Mouse (Mus musculus): Measurements from ENCODE around the gene Med4. TPM values are rescaled to one million over a fixed set of nuclear protein-coding genes. Genes with fewer than 3 reads are reported as not detected.
"Not testable (repeated sequence)": the region's sequence is repeated elsewhere in the genome, so short reads cannot be mapped to it uniquely, and the experiment has no call there.

Med4 gene
- polyA plus RNA-seq, 1 experiment from 2014 or later: 105 TPM

DNA sequence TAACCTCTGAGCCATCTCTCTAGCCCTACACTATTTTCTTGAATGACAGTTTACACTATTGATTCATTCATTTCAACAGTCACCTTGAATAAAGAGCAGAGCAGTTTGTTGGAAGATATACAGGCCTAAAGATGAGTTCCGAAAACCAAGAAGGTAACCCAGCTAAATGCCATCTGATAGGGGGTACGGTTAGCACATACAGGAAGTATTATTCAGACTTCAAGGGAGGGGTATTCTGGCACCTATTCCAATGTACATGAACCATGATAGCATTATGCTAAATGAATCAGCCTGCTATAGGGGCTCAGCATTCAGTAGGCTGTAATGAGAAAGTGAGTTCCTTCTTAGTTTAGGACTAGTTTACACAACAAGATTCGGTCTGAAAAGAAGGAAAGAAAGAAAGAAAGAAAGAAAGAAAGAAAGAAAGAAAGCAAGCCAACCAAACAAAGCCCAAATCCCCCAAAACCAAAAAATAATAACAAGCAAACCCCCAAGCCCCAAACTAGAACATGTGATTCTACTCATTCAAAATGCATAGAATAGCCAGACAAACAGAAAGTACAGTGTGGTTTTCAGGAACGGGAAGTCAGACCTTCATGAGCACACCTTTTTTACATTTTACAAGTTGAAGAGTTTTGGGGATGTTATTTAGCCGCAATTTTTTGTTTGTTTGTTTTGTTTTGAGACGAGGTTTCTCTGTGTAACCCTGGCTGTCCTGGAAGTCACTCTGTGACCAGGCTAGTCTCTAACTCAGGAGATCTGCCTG is 1.0 kb upstream of the Med4 start:
- no peak overlapping the region for H3K4me3 ChIP-seq (ENCODE audit: low read depth, low read length)
- H3K36me3 ChIP-seq (ENCODE audit: control insufficient read depth, insufficient read depth, low read length): peaks cover 2% of the 10 kb centered on the region; the same call in 1 of the 2 replicates
- H3K4me2 ChIP-seq: no peak overlapping the region
- no peak overlapping the region for H3K27ac ChIP-seq (ENCODE audit: low read depth, low read length)
- no peak for ATAC-seq (ENCODE audit: low FRiP score)
- DNase-seq (ENCODE audit: low spot score, missing footprints): no peak
- peaks cover 6% of the 10 kb centered on the region for H3K4me1 ChIP-seq (ENCODE audit: control insufficient read depth, insufficient read depth, low read length)
- H3K9me3 ChIP-seq (ENCODE audit: control insufficient read depth, low read length): no peaks in the 10 kb centered on the region
- H3K9ac ChIP-seq (ENCODE audit: low read length): no peak overlapping the region
- 86% methylated on average over 6 of the region's 6 CpGs for WGBS
- H3K27me3 ChIP-seq (ENCODE audit: control insufficient read depth, insufficient read depth, low read length): no peaks in the 10 kb centered on the region

DNA sequence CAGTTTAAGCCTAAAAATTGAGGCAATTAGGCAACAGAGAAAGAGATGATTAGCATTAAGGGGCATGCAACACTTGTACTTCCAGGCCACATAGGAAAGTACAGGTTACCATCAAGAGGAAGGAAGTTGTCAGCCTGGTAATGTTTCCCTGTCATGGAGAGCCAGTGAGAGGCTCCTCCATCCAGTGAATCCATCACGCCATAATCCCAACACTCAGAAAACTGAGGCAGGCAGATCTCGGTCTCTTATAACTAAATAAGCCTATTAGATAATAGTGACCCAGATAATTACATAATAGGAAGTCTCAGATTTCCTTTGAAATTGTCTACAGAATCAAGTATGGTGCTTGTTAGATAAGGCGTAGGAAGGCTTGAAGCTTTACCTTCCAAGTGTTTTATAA is 14.3 kb downstream of the Med4 start:
- Histone ChIP-seq H3K9me3 (ENCODE audit: control insufficient read depth, low read length) (no peaks in the 10 kb centered on the region), H3K4me3 (ENCODE audit: low read depth, low read length) (no peak overlapping the region), H3K9ac (ENCODE audit: low read length) (no peak overlapping the region), H3K36me3 (ENCODE audit: control insufficient read depth, insufficient read depth, low read length) (no peaks in the 10 kb centered on the region), H3K4me2 (no peak overlapping the region), H3K4me1 (ENCODE audit: control insufficient read depth, insufficient read depth, low read length) (no peaks in the 10 kb centered on the region), H3K27me3 (ENCODE audit: control insufficient read depth, insufficient read depth, low read length) (no peaks in the 10 kb centered on the region), H3K27ac (ENCODE audit: low read depth, low read length) (no peak overlapping the region)
- ATAC-seq (ENCODE audit: low FRiP score) (no peak), DNase-seq (ENCODE audit: low spot score, missing footprints) (no peak)
- WGBS: 78% methylated on average over 3 of the region's 3 CpGs

DNA sequence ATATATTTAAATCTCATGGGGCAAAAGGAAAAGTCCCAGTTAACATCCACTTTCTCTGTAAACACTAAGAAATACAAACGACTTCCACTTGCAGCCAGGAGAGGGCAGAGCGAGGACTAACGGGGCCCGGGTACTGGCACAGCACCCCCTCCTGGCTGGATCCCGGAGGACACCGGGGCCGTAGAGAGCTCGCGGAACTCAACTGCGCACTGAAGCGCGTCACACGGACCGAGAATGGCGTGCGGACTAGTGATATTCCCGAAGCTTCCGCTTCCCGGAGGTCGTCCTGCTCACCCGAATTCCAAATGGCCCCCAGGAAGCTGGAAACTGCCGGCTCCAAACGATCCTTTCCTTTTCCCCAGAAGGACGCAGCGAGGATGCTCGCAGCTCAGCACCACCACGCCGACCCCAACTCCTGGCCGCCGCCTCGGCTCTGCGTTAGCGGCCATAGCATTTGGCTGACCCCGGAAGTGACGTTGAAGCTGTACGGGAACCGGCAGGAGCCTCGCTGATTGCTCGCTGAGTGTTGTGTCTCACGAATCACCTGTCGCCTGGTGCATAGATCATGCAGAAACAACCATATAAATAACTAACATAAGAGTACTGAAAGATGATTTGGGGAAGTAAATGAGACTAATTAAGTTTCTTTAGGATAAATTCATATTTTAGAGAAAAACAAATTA is 15.1 kb downstream of the Med4 start, which contains the start of gene Sucla2:
Sucla2 (plus strand) TSS at position 554 of the 683 bp plus-strand sequence.
- H3K4me3 ChIP-seq (ENCODE audit: low read depth, low read length): peak within 1 kb of the TSS; percentile 46
- under 1% methylated on average over 38 of the region's 41 CpGs for WGBS
- peak within 1 kb of the TSS; percentile 81 for H3K27ac ChIP-seq (ENCODE audit: low read depth, low read length)
- peak within 1 kb of the TSS; percentile 71 for H3K9ac ChIP-seq (ENCODE audit: low read length)
- no peaks in the 10 kb centered on the region for H3K36me3 ChIP-seq (ENCODE audit: control insufficient read depth, insufficient read depth, low read length)
- DNase-seq (ENCODE audit: low spot score, missing footprints): peak; percentile 99
- peak within 1 kb of the TSS; percentile 26; the same call in 1 of the 2 replicates for H3K4me2 ChIP-seq
- peak; percentile 100 for ATAC-seq (ENCODE audit: low FRiP score)
- no peaks in the 10 kb centered on the region for H3K9me3 ChIP-seq (ENCODE audit: control insufficient read depth, low read length)
- no peaks in the 10 kb centered on the region for H3K4me1 ChIP-seq (ENCODE audit: control insufficient read depth, insufficient read depth, low read length)
- H3K27me3 ChIP-seq (ENCODE audit: control insufficient read depth, insufficient read depth, low read length): no peaks in the 10 kb centered on the region

DNA sequence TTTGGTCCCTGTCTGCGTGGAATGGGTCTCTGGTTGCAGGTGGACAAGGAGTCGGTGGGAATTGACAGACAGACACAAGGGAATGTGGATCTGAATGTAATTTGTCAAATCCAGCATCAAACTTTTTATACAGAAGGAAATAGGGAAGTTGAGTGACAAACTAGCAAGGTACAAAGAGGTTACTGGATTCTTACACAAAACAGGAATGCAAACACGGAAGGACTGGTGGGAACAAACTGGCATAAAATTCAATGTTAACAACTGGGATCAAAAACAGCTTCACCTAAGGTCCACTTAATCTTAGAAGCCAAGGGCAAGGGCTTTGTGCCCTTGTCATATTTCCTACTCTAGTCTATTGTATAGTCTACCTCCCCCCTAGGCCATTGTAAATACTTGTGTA is 18.8 kb downstream of the Med4 start:
- H3K4me2 ChIP-seq; H3K36me3 ChIP-seq (ENCODE audit: control insufficient read depth, insufficient read depth, low read length); H3K4me3 ChIP-seq (ENCODE audit: low read depth, low read length); H3K27me3 ChIP-seq (ENCODE audit: control insufficient read depth, insufficient read depth, low read length); ATAC-seq (ENCODE audit: low FRiP score); DNase-seq (ENCODE audit: low spot score, missing footprints); H3K27ac ChIP-seq (ENCODE audit: low read depth, low read length); H3K9ac ChIP-seq (ENCODE audit: low read length); H3K4me1 ChIP-seq (ENCODE audit: control insufficient read depth, insufficient read depth, low read length); H3K9me3 ChIP-seq (ENCODE audit: control insufficient read depth, low read length): not testable (repeated sequence)
- WGBS: 89% methylated on average over 3 of the region's 3 CpGs

DNA sequence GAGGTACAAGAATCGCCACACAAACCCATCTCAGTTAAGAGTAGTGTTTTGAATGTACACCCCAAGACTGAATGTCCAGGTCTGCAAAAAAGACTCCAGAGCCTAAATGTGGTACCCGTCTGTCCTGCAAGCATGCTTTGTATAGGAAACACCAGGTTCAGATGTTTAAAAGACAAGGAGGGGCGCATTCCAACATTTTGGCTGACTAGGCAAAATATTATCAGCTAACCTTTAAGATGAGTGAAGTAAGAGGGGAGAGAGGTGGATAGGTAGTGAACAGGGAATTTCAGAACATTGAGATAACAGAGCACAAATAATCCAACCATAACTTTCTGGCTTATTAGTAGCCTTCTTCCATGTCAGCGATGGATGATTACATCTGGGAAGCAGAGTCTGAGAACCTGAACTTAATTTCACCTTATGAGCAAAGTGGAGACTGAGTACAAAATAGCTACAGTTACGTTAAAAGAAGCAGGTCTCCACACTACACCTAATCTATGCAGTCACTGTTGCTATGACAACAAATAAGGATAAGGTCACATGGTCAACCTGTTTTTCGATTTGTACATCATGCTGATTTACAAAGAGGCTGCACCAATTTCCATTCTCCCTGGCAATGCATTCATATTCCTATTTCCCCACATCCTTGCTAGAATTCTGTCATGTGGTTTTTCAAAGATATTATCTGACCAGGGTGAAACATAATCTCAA is 24.1 kb downstream of the Med4 start:
- no peaks in the 10 kb centered on the region for H3K36me3 ChIP-seq (ENCODE audit: control insufficient read depth, insufficient read depth, low read length)
- no peaks in the 10 kb centered on the region for H3K27me3 ChIP-seq (ENCODE audit: control insufficient read depth, insufficient read depth, low read length)
- no peaks in the 10 kb centered on the region for H3K4me1 ChIP-seq (ENCODE audit: control insufficient read depth, insufficient read depth, low read length)
- H3K27ac ChIP-seq (ENCODE audit: low read depth, low read length): no peak overlapping the region
- ATAC-seq (ENCODE audit: low FRiP score) (no peak), DNase-seq (ENCODE audit: low spot score, missing footprints) (no peak)
- no peak overlapping the region for H3K4me2 ChIP-seq
- no peak overlapping the region for H3K9ac ChIP-seq (ENCODE audit: low read length)
- 75% methylated on average over 6 of the region's 6 CpGs for WGBS
- no peaks in the 10 kb centered on the region for H3K9me3 ChIP-seq (ENCODE audit: control insufficient read depth, low read length)
- H3K4me3 ChIP-seq (ENCODE audit: low read depth, low read length): no peak overlapping the region

DNA sequence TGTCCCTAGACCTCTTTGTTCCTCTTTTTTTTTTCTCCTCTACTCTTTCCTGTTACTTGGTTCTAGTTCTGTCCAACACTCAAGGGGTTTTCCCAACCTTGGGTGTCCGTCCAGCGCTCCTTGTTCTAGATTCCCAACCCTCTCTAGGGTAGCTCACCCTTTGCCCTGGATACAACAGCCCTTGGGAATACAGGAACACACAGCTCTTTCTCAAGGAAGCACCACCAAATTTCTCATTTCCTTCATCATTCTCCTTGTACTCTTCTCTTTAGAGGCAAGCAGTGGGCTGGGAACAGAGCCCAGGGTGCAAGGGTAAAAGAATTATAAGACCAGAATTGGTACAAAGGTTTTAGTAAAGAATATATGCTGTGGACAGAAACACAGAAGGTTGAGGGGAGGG is 25.8 kb downstream of the Med4 start:
- Histone ChIP-seq H3K27me3 (ENCODE audit: control insufficient read depth, insufficient read depth, low read length) (no peaks in the 10 kb centered on the region), H3K36me3 (ENCODE audit: control insufficient read depth, insufficient read depth, low read length) (no peaks in the 10 kb centered on the region), H3K9me3 (ENCODE audit: control insufficient read depth, low read length) (no peaks in the 10 kb centered on the region), H3K9ac (ENCODE audit: low read length) (no peak overlapping the region), H3K27ac (ENCODE audit: low read depth, low read length) (no peak overlapping the region), H3K4me1 (ENCODE audit: control insufficient read depth, insufficient read depth, low read length) (no peaks in the 10 kb centered on the region), H3K4me3 (ENCODE audit: low read depth, low read length) (no peak overlapping the region), H3K4me2 (no peak overlapping the region)
- DNase-seq (ENCODE audit: low spot score, missing footprints) (no peak), ATAC-seq (ENCODE audit: low FRiP score) (no peak)
- WGBS: 86% methylated on average over 2 of the region's 2 CpGs

DNA sequence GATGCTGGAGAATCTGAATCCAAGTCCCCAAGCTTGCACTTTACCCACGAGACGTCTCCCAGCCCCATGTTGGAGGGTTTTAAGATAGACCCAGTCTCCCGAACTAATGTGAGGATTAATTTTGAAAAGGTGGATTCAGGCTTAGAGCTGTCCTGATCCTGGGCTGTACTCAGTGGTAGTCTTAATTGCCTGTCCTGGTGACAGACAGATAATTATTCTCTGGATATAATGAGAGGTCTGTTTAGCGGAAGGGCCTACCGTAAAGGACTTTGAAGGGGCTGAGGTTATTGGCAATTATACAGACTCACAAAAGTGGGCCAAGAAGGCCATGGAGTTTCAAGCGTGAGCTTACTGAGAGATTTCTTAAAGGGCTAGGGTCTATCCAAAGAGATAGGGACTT is 34.0 kb downstream of the Med4 start:
- Histone ChIP-seq H3K27me3 (ENCODE audit: control insufficient read depth, insufficient read depth, low read length) (no peaks in the 10 kb centered on the region), H3K4me1 (ENCODE audit: control insufficient read depth, insufficient read depth, low read length) (no peaks in the 10 kb centered on the region), H3K9ac (ENCODE audit: low read length) (no peak overlapping the region), H3K36me3 (ENCODE audit: control insufficient read depth, insufficient read depth, low read length) (no peaks in the 10 kb centered on the region), H3K4me2 (no peak overlapping the region), H3K4me3 (ENCODE audit: low read depth, low read length) (no peak overlapping the region), H3K27ac (ENCODE audit: low read depth, low read length) (no peak overlapping the region), H3K9me3 (ENCODE audit: control insufficient read depth, low read length) (no peaks in the 10 kb centered on the region)
- WGBS: 63% methylated on average over 6 of the region's 6 CpGs
- ATAC-seq (ENCODE audit: low FRiP score): no peak
- no peak for DNase-seq (ENCODE audit: low spot score, missing footprints)

DNA sequence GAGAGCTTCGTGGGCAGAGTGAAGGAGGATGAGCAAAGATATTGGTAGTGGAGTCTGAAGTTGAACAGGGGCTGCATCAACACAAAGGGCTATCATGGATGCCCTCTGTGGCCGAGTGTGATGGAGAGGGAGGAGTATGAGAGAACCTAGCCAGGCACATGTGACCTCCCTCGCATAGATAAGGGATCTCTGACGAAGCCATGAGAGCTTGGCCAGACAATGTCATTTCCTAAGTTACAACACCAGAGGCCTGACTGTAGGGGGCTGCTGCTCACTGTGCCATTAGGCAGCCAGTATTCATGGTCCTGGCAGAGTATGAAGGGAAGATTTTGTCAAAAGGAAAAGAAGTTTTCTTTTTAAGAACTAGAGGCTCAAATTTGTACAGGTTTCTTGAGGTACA is 37.2 kb downstream of the Med4 start:
- H3K9ac ChIP-seq (ENCODE audit: low read length): no peak overlapping the region
- WGBS: 73% methylated on average over 4 of the region's 4 CpGs
- H3K27ac ChIP-seq (ENCODE audit: low read depth, low read length): no peak overlapping the region
- no peak overlapping the region for H3K4me3 ChIP-seq (ENCODE audit: low read depth, low read length)
- H3K4me2 ChIP-seq: no peak overlapping the region
- no peaks in the 10 kb centered on the region for H3K4me1 ChIP-seq (ENCODE audit: control insufficient read depth, insufficient read depth, low read length)
- no peaks in the 10 kb centered on the region for H3K27me3 ChIP-seq (ENCODE audit: control insufficient read depth, insufficient read depth, low read length)
- ATAC-seq (ENCODE audit: low FRiP score) (no peak), DNase-seq (ENCODE audit: low spot score, missing footprints) (no peak)
- no peaks in the 10 kb centered on the region for H3K9me3 ChIP-seq (ENCODE audit: control insufficient read depth, low read length)
- no peaks in the 10 kb centered on the region for H3K36me3 ChIP-seq (ENCODE audit: control insufficient read depth, insufficient read depth, low read length)

DNA sequence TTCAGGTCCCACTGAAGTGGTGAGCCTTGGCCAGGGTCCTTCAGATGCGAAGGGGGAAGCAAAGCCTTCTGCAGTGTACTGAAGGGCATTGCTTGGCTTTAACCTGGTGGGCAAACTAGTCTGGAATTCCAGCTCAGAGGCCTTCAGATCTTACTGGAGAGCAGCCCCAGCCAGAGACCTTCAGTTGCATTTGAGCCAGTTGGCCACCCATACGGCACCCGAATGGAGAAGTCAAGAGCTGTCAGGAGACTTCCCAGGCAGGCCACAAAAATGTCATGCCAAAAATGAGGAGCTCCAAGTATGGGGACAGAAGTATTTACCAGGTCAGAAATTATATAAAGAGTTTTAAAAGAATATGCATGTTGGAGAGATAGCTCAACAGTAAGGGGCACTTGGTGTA is 38.2 kb downstream of the Med4 start, which contains the start of gene Nudt15:
Nudt15 (minus strand) TSS at position 192 of the 400 bp plus-strand sequence.
- ATAC-seq (ENCODE audit: low FRiP score) (no peak), DNase-seq (ENCODE audit: low spot score, missing footprints) (no peak)
- Histone ChIP-seq H3K4me1 (ENCODE audit: control insufficient read depth, insufficient read depth, low read length) (0 out of 2 replicates have a peak, but pooled peaks cover 2% of the 10 kb centered on the region), H3K4me2 (no peak within 1 kb of the TSS), H3K27ac (ENCODE audit: low read depth, low read length) (no peak within 1 kb of the TSS), H3K36me3 (ENCODE audit: control insufficient read depth, insufficient read depth, low read length) (no peaks in the 10 kb centered on the region), H3K4me3 (ENCODE audit: low read depth, low read length) (no peak within 1 kb of the TSS), H3K9ac (ENCODE audit: low read length) (no peak within 1 kb of the TSS), H3K9me3 (ENCODE audit: control insufficient read depth, low read length) (no peaks in the 10 kb centered on the region), H3K27me3 (ENCODE audit: control insufficient read depth, insufficient read depth, low read length) (no peaks in the 10 kb centered on the region)
- WGBS: 87% methylated on average over 3 of the region's 3 CpGs
